Mouse (Mus musculus): ENCODE data around the gene Cldn17. TPM values are rescaled to one million over a fixed set of nuclear protein-coding genes. Genes with fewer than 3 reads are reported as not detected.

Cldn17 gene
- not detected in 2 replicates for polyA plus RNA-seq (2015; fragmentation: Nextera tagmentation; extraction: Ambion mirVana)

DNA sequence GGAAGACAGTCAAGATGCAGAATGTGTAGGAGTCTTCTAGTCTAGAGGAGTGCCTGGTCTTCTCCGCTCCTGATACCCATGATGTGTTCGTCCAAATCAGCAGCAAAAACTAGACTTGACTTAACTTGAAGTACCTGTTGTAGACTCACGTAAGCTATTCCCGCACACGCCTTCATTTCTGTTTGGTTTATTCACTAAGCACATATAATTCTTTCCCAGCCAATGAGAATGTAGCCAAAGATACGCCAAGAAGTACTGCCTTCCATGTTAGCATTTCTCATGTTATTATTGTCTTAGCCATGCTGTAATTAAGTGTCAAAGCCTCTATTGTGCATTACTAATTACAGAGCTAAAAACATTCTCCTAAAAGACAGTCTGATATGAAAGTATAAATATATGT lies at the start of gene Cldn17:
TSS of gene Cldn17 (minus strand) at position 101 of the 400 bp plus-strand sequence.
- no peak within 1 kb of the TSS for H3K4me3 ChIP-seq
- H3K4me1 ChIP-seq = no peaks in the 10 kb centered on the region
- H3K9me3 ChIP-seq = no peaks in the 10 kb centered on the region
- no peak within 1 kb of the TSS for H3K4me2 ChIP-seq (replicated peaks)
- H3K36me3 ChIP-seq = no peaks in the 10 kb centered on the region
- 91% methylated on average over 6 of the region's 6 CpGs for WGBS
- H3K27ac ChIP-seq = no peak within 1 kb of the TSS
- H3K27me3 ChIP-seq = no peaks in the 10 kb centered on the region
- ATAC-seq (ENCODE audit: low FRiP score, low read depth) = no peak
- H3K9ac ChIP-seq = no peak within 1 kb of the TSS

DNA sequence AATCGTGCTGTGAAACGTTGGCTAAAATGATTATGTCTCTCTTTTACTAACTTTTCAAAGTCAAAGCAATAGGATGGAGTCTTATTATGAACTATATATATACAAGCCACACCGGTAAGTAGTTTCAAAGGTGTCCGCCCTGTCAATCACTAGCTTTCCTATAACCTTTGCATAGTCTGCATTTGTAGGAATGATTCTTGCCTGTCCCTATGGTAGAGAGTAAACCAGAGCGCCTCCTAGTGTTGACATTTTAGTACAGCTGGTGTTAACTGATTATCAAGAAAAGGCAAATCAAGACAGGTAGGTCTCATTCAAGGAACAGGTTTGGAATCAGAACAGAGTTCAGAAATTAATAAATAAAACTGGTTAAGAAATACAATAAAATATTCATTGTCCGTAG lies 35.7 kb upstream of the Cldn17 start:
- ATAC-seq (ENCODE audit: low FRiP score, low read depth) = no peak
- Histone ChIP-seq H3K4me1 (no peaks in the 10 kb centered on the region), H3K4me3 (no peak overlapping the region), H3K9ac (no peak overlapping the region), H3K27ac (no peak overlapping the region), H3K27me3 (no peaks in the 10 kb centered on the region), H3K36me3 (no peaks in the 10 kb centered on the region), H3K9me3 (no peaks in the 10 kb centered on the region), H3K4me2 (replicated peaks) (no peak overlapping the region)
- 52% methylated on average over 6 of the region's 6 CpGs for WGBS

DNA sequence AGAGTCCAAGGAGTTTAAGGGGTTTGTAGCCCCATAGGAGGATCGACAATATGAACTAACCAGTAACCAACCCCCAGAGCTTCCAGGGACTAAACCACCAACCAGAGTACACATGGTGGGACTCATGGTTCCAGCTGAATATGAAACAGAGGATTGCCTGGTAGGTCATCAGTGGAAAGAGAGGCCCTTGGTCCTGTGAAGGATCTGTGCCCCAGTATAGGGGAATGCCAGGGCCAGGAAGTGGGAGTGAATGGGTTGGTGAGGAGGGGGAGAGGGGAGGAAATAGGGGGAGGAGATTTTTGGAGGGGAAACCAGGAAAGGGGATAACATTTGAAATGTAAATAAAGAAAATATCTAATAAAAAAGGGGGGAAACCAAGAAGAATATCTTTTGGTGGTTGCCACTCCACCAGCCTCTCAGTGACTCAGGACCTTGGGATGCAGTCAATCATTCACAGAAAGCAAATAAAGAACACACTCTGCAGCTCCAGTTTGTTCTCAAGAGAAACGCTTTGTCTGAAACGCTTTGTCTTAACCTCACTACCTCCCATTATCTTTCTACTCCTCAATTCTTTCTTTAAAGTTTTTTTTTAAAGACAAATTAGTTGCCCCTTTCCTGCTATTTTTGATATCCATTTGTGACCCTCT lies 33.2 kb upstream of the Cldn17 start:
- Histone ChIP-seq H3K36me3 (no peaks in the 10 kb centered on the region), H3K4me1 (no peaks in the 10 kb centered on the region), H3K9me3 (no peaks in the 10 kb centered on the region), H3K27me3 (no peaks in the 10 kb centered on the region), H3K4me3 (no peak overlapping the region), H3K27ac (no peak overlapping the region), H3K9ac (no peak overlapping the region), H3K4me2 (replicated peaks) (no peak overlapping the region)
- ATAC-seq (ENCODE audit: low FRiP score, low read depth) = no peak
- WGBS = 84% methylated on average over 3 of the region's 3 CpGs

DNA sequence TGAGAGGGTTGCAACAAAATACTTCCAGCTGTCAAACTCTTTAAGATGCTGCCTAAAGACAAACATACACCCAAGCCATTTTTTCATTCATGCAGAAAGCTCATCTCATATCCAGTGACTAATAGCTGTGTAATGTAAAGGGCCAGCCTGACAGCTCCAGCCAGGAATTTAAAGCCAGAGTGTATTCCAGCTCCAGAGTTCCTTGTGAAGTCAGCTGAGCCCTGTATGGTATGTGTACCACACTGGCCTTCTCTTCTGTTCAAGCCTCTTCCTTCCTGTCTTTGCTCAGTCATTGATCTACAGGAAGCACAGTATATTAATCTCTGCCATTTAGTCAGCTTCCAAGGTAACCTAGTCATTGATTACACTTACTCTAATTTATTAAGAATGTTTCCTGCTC lies 4.6 kb upstream of the Cldn17 start:
- Histone ChIP-seq H3K36me3 (no peaks in the 10 kb centered on the region), H3K27me3 (no peaks in the 10 kb centered on the region), H3K4me2 (replicated peaks) (no peak overlapping the region), H3K9me3 (no peaks in the 10 kb centered on the region), H3K4me1 (no peaks in the 10 kb centered on the region), H3K9ac (no peak overlapping the region), H3K27ac (no peak overlapping the region), H3K4me3 (no peak overlapping the region)
- no peak for ATAC-seq (ENCODE audit: low FRiP score, low read depth)

DNA sequence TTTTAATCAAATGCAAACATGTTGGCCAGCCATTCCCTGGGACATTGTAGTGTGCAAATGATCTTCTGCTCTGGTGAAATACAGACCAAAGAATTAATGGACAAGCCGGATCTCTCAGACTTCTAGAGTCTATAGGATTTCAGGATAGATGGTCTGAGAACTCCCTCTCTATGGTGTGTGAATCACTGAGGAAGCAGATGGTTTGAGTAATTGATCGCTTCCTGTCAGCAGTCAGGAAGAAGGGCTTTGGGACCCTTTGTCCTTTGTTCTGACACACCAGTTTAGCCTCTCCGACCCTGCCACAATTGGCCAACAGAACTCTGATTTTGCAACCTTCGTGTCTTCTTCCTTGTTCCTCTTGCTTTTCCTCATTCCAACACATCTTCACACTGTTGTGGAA lies 1.4 kb upstream of the Cldn17 start:
- no peak for ATAC-seq (ENCODE audit: low FRiP score, low read depth)

DNA sequence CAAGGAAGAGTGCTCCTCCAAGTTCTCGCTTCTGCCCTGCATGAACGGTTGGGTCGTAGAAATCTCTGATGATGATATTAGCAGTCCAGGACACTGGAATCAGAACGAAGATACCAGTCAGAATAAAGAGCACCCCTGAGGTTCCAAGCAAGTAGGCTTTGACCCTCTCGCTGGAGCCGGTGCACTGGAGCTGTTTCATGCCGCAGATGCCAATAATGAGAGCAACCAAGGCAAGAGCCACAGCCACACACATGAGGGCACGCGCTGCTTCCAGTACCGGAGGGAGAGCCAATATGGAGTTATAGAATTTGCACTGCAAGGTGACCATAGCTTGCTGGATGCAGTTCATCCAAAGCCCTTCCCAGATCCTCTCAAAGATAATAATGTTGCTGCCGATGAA lies 440 bp downstream of the Cldn17 start:
- H3K4me2 ChIP-seq (replicated peaks) = no peak overlapping the region
- H3K4me1 ChIP-seq = no peaks in the 10 kb centered on the region
- no peaks in the 10 kb centered on the region for H3K27me3 ChIP-seq
- no peak overlapping the region for H3K4me3 ChIP-seq
- no peaks in the 10 kb centered on the region for H3K36me3 ChIP-seq
- no peak for ATAC-seq (ENCODE audit: low FRiP score, low read depth)
- WGBS = 94% methylated on average over 11 of the region's 11 CpGs
- H3K9ac ChIP-seq = no peak overlapping the region
- H3K27ac ChIP-seq = no peak overlapping the region
- H3K9me3 ChIP-seq = no peaks in the 10 kb centered on the region

More for the DNA sequence above, 1.4 kb upstream of the Cldn17 start:
- no peak overlapping the region for H3K4me3 ChIP-seq
- H3K4me1 ChIP-seq = no peaks in the 10 kb centered on the region
- no peaks in the 10 kb centered on the region for H3K9me3 ChIP-seq
- no peak overlapping the region for H3K27ac ChIP-seq
- no peaks in the 10 kb centered on the region for H3K36me3 ChIP-seq
- H3K4me2 ChIP-seq (replicated peaks) = no peak overlapping the region
- no peak overlapping the region for H3K9ac ChIP-seq
- WGBS = 68% methylated on average over 4 of the region's 4 CpGs
- no peaks in the 10 kb centered on the region for H3K27me3 ChIP-seq

DNA sequence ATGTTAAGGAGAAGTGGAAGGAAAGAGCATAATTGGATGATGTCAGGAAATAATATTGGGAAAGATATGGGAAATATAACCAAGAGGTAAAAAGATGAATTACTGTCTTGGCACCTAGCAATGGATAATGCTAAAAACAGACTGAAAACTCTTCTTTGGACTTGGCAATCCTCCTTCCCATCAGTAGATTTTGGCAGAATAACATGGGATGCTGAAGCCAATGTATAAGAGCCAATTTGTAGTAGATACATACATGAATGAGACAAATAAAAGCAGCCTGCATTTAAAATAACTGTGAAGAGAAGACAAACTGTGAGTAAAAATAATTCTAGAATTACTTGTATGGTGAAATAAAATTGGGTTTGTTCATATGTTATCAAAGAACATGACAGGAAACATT lies 18.7 kb downstream of the Cldn17 start:
- no peak overlapping the region for H3K4me2 ChIP-seq (replicated peaks)
- ATAC-seq (ENCODE audit: low FRiP score, low read depth) = no peak
- no peaks in the 10 kb centered on the region for H3K9me3 ChIP-seq
- H3K9ac ChIP-seq = no peak overlapping the region
- no peaks in the 10 kb centered on the region for H3K27me3 ChIP-seq
- H3K36me3 ChIP-seq = no peaks in the 10 kb centered on the region
- H3K27ac ChIP-seq = no peak overlapping the region
- H3K4me3 ChIP-seq = no peak overlapping the region
- H3K4me1 ChIP-seq = no peaks in the 10 kb centered on the region

DNA sequence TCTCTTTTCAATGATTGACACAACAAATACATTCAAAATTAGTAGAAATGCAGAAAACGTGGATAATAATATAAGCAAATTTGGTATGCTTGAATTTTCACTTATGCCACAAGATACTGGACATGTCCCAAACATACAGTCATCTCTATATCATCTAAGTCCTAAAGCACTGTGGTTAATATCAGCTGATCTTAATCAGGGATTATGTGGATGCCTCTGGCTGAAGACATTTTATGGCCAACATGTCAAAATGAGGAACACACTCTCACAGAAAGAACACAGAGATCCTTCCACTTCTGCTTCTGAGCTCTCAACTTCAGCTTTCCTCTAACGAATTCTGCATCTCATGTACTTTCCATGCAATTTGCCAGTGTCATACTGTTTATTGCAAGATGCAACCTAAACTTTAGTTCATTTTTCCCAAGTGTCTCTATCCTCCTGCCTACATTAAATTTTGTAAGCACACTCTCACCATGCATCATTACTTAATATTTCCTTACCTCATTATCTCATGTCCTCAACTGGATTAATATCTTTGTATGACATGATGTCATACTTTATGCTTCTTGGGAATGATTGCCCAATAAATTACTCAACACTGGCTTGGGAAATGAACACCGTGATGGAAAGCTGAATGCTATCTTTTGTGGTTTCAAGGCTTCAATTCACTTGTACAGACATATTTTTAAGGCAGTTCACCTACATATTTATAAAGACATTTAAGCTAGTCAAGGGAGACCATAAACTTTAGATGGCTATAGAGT lies 26.6 kb downstream of the Cldn17 start:
- ATAC-seq (ENCODE audit: low FRiP score, low read depth) = no peak
- H3K27me3 ChIP-seq = no peaks in the 10 kb centered on the region
- WGBS = 68% methylated on average over 3 of the region's 3 CpGs

DNA sequence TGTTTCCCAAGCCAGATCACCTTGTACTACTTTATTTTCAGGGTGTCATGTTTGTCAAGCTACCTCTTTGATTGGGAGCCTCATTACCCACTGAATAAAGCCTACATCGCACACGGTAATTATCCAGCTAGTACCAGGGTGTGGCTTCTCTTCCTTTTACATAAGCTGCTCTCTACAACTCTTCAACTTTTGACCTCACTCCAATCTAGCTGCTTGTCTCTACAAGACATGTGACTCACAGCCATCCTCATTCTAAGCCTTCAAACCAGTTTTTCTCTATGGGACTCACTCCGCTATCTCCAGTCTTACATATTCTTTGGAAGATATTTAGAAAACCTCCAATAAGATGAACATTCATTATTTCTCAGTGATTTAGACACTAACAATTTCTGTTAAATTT lies 43.5 kb downstream of the Cldn17 start:
- Histone ChIP-seq H3K4me1 (no peaks in the 10 kb centered on the region), H3K36me3 (no peaks in the 10 kb centered on the region), H3K27ac (no peak overlapping the region), H3K9me3 (no peaks in the 10 kb centered on the region), H3K4me3 (no peak overlapping the region), H3K9ac (no peak overlapping the region), H3K27me3 (no peaks in the 10 kb centered on the region), H3K4me2 (replicated peaks) (no peak overlapping the region)
- ATAC-seq (ENCODE audit: low FRiP score, low read depth) = no peak
- WGBS = 83% methylated on average over 3 of the region's 3 CpGs

More for the DNA sequence above, 26.6 kb downstream of the Cldn17 start:
- Histone ChIP-seq H3K27ac (no peak overlapping the region), H3K36me3 (no peaks in the 10 kb centered on the region), H3K4me1 (no peaks in the 10 kb centered on the region), H3K4me2 (replicated peaks) (no peak overlapping the region), H3K9ac (no peak overlapping the region), H3K9me3 (no peaks in the 10 kb centered on the region), H3K4me3 (no peak overlapping the region)

Other genes with a start within 250 kb of the Cldn17 start
- 1.9 and 2.2 TPM in 2 replicates for gene Grik1, start 216.7 kb downstream of the Cldn17 start, polyA plus RNA-seq (2015; fragmentation: Nextera tagmentation; extraction: Ambion mirVana)
- 4.1 and 5.4 TPM in 2 replicates for gene Cldn8, start 56.2 kb upstream of the Cldn17 start, polyA plus RNA-seq (2015; fragmentation: Nextera tagmentation; extraction: Ambion mirVana)
- gene Krtap24-1, start 105.3 kb upstream of the Cldn17 start, polyA plus RNA-seq (2015; fragmentation: Nextera tagmentation; extraction: Ambion mirVana) = not detected in 2 replicates
- gene 2310079G19Rik, start 120.7 kb upstream of the Cldn17 start, polyA plus RNA-seq (2015; fragmentation: Nextera tagmentation; extraction: Ambion mirVana) = not detected in 2 replicates
- not detected in 2 replicates for gene Krtap26-1, start 140.8 kb upstream of the Cldn17 start, polyA plus RNA-seq (2015; fragmentation: Nextera tagmentation; extraction: Ambion mirVana)
- gene Krtap27-1, start 164.7 kb upstream of the Cldn17 start, polyA plus RNA-seq (2015; fragmentation: Nextera tagmentation; extraction: Ambion mirVana) = not detected in 2 replicates
- not detected in 2 replicates for gene 2310061N02Rik, start 201.0 kb upstream of the Cldn17 start, polyA plus RNA-seq (2015; fragmentation: Nextera tagmentation; extraction: Ambion mirVana)
- not detected in 2 replicates for gene Krtap13-1, start 221.9 kb upstream of the Cldn17 start, polyA plus RNA-seq (2015; fragmentation: Nextera tagmentation; extraction: Ambion mirVana)
- not detected in 2 replicates for gene Krtap13, start 244.7 kb upstream of the Cldn17 start, polyA plus RNA-seq (2015; fragmentation: Nextera tagmentation; extraction: Ambion mirVana)

Data from limb, embryonic 13.5 days (tissue).